Mouse (Mus musculus) liver, embryonic 14.5 days (tissue): ENCODE measurements around the gene Elmo1.

ENCODE experiments used
- CTCF ChIP-seq: IDR thresholded peaks from 2 replicates; pipeline ENCODE4 v1.5.1; 2016; ENCODE audit warnings: antibody characterized with exemption, low read depth, control low read depth
- EP300 ChIP-seq: IDR thresholded peaks from 2 replicates; pipeline ENCODE4 v1.6.1; 2016; ENCODE audit warnings: antibody characterized with exemption, low read depth

DNA sequence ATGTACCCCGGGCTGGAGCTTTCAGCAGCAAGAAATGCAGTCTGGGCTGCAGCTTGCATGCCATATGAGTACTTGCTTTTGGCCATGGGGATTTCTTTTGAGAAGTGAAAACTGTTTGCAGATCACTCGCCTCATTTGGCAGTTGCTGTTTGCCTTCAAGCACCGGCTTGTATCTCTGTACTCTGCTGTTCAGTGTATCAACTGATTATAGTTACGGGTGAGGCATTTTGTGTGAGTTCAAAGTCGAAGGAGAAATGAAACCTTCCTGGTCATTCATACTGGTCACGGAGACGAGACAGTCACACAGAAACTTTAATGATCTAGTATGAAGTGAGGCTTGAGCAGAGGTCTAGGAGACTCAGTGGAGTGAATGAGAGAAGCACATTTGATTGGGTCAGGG lies 34.6 kb downstream of the Elmo1 start:
- TF ChIP-seq CTCF: no peak
- TF ChIP-seq EP300: no peak
